Mouse (Mus musculus): ENCODE measurements around the gene Pstpip1.

- TF ChIP-seq TCF12 (IDR thresholded peaks at IDR 0.05; ENCODE audit: low read depth, low read length) (no peak), MAFK (IDR thresholded peaks at IDR 0.05; ENCODE audit: insufficient replicate concordance, low read length) (no peak), CTCF (conservative IDR thresholded peaks at IDR 0.05 in 1 of 2, IDR thresholded peaks at IDR 0.05 in 1 of 2; ENCODE audit: low read depth in 2 of 2, low read length in 2 of 2) (no peak), POLR2AphosphoS2 (IDR thresholded peaks at IDR 0.05; ENCODE audit: low read depth, low read length) (no peak), EP300 (IDR thresholded peaks at IDR 0.05; ENCODE audit: low read length) (no peak), POLR2A (IDR thresholded peaks at IDR 0.05; ENCODE audit: low read depth, low read length) (no peak), CHD2 (IDR thresholded peaks at IDR 0.05; ENCODE audit: low read length) (no peak)
Measured at GRCm38 (mm10) chr9:56068630-56069029, 21.1 kb upstream of the Pstpip1 start.
